Mouse (Mus musculus): Measurements from ENCODE around the gene Tgoln1.

The Tgoln1 gene

DNA sequence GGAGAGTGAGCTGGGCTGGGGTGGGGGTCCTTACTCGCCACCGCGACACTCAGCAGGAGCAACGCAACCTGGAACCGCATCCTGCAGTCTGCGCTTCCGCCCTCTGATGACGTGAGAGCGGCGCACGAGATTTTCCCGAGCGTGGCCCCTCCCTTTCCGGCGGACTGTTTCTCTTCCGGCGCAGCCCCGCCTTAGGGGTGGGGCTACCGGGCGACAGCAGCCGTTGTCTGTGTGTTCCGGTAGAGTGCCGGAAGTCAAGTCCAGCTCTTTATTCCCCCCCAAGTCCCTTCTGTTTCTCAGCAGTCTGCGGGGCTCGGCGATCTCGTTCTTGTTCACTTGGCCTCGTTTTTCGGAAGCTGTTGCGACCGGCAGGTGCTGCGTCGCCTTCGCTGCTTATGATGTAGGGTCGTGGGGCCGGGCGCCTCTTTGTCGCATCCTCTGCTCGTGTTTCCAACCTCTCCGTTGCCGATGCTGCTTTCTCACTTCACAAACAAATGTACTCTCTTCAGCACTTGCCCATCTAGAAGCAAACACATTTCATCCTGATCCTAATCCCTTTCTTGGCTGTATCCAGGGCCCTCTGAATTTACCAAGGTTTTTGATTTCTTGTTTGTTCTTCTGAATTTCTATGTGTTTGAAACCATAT lies at the start of gene Tgoln1:
Tgoln1 (minus strand) TSS at position 358 of the 646 bp plus-strand sequence.
- in situ Hi-C loops (cut with MboI, MseI): loop anchor here (10.0 kb wide), 1 partner anchor 1782 kb away; no protein-coding TSS in a partner anchor

- in situ Hi-C loops (cut with MboI, MseI): no loop called here
Observed at GRCm38 (mm10) chr6:72664290-72664689, 47.5 kb upstream of the Tgoln1 start.

GRCm38 (mm10) chr6:72663000-72663399 lies 46.2 kb upstream of the Tgoln1 start:
- in situ Hi-C loops (cut with MboI, MseI): no loop called here

DNA sequence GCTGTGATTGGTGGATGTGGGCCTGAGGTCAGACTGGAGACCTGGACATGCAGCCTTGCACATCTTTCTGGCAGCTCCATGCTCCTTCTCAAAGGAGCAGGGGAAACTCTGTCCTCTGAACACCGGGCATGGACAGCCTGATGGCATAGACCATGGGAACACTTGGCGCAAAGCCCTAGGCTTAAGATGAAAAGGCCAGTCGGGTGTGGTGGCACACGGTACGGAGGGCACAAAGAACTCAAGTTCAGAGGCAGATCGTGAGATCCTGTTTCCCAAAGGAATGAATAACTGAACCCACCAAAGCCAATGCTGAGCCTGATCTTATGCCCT lies 43.6 kb upstream of the Tgoln1 start:
- in situ Hi-C loops (cut with MboI, MseI): no loop called here

GRCm38 (mm10) chr6:72659717-72660390 lies 43.1 kb upstream of the Tgoln1 start:
- in situ Hi-C loops (cut with MboI, MseI): no loop called here

DNA sequence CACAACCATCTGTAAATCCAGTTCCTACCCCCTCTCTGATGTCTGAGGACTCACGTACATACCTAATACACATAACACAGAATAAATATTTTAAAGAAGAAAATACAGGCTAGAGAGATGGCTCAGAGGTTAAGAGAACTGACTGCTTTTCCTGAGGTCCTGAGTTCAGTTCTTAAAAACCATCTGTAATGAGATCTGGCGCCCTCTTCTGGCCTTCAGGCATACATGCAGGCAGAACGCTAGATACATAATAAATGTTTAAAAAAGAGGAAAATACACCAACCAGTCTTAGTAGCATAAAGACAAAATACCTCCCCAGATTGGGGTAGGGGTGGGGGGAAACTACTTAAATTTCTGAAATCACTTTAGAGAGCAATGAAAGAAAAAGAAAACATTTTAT lies 41.2 kb upstream of the Tgoln1 start:
- in situ Hi-C loops (cut with MboI, MseI): no loop called here

DNA sequence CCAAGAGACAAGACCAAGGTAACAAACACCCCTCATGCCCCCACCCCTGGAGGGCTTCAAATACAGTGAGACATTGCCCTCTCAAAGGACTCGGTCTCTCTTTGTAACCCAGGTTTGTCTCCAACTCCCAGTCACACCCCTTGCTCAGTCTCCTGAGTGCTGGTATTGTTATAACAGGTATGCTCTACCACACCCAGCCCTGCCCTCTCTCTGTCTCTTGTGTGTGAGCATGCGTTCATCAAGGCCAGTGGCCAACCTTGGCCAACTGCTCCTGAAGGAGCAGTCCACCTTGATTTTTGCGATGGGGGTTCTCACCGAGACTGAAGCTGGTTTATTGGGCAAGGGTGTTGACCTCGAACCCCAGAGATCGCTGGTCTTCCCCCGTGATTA lies 39.2 kb upstream of the Tgoln1 start:
- in situ Hi-C loops (cut with MboI, MseI): no loop called here

DNA sequence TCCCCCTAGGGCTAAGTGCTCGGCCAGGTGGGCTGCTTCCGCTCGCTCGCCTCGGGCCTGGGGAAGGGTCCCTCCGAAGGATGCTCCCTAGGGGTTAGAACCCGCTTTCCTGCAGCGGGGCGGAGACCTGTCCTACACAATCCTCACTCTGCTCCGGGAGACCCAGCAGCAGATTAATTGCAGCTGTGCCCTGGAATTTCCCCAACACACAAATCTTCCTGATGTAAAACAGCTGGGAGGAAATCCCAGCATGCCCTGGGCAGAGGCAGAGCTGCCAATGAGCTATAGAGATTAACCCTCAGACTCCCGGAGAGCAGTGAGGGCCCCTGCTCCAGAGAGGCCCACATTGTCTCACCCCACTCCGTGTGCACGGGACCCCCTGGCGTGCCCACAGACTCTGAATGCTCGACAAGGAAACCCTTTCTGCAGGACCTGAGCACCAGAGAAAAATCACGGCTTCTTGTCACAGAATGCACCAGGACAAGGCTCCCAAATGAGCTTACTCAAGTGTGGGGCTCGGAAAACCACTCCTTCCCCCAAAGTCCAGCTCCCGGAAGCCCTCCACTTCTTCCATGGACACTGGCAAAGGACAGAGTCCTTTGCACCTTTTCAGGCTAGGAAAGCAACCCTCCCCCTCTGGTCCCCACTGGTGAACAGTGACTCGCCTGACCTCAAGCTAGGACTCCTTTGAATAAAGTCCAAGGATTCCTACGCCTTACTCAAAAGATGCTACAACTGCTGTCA lies 38.7 kb upstream of the Tgoln1 start:
- in situ Hi-C loops (cut with MboI, MseI): no loop called here

GRCm38 (mm10) chr6:72654355-72654754 lies 37.6 kb upstream of the Tgoln1 start:
- in situ Hi-C loops (cut with MboI, MseI): no loop called here

GRCm38 (mm10) chr6:72653419-72653818 lies 36.6 kb upstream of the Tgoln1 start:
- in situ Hi-C loops (cut with MboI, MseI): no loop called here

- in situ Hi-C loops (cut with MboI, MseI): no loop called here
Observed at GRCm38 (mm10) chr6:72650338-72650851, 33.6 kb upstream of the Tgoln1 start.

DNA sequence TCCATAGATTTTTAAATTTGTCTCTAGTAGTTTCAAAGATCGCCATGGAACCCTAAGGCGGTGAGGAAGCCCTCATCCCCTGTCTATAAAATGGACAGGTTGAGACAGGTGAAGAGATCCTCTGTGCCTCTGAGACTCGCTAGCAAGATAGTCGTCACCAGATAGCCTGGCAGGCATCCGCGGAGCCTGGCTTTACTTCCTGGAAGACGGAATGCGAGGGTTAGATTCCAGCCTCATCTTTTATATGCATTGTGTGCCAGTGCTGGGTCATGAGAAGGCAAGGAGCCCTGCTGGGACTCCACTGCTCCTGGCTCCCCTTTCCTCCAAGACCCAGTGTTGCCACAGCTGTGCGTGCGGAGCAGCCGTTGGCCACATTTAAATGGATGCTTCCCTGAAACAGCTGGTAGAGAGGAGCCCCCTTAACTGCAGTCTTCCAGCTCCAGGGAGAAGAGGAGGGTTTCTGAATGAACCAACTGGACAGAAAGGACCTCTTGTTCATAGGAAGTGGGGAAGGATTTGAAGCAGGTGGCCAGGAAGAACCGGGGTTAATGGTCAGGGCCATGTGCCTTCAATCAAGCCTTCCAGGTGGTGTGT lies 31.3 kb upstream of the Tgoln1 start:
- in situ Hi-C loops (cut with MboI, MseI): no loop called here

- in situ Hi-C loops (cut with MboI, MseI): no loop called here
Observed at GRCm38 (mm10) chr6:72647383-72647820, 30.6 kb upstream of the Tgoln1 start.

DNA sequence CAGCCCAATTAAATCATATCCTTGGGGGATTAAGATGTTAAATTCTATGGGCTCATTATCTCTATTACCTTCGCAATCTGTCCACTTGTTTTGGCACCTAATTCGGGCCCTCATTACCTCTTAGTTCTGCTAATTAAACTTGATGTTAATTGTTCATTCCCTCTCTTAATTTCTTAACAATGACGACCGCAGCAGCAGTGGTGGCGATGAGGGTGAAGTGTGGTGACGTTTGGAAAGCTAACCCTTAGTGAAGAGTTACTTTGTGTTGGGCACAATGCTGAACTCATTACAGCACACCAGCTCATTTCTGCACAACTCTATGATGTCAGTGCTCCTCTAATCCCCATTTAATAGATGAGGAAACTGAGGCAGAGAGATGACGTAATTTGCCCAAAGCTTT lies 28.6 kb upstream of the Tgoln1 start:
- in situ Hi-C loops (cut with MboI, MseI): no loop called here

GRCm38 (mm10) chr6:72644576-72644975 lies 27.8 kb upstream of the Tgoln1 start:
- in situ Hi-C loops (cut with MboI, MseI): no loop called here

- in situ Hi-C loops (cut with MboI, MseI): no loop called here
Observed at GRCm38 (mm10) chr6:72641218-72641954, 24.6 kb upstream of the Tgoln1 start.

DNA sequence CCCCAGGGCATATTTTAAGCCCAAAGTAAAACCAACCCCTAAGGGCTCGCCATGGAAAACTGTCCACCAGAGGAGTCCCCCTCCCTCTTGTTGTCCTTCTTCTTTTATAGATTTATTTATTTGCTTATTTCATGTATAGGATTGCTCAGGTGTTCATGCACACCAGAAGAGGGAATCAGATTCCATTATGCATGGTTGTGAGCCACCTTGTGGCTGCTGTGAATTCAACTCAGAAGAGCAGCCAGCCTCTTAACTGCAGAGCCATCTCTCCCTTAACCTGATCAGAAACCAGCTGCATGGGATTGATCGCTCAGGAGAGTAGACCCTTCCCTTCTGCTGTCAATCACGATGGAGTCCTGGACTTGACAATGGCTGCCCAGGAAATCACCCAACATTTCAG lies 20.1 kb upstream of the Tgoln1 start:
- in situ Hi-C loops (cut with MboI, MseI): no loop called here

DNA sequence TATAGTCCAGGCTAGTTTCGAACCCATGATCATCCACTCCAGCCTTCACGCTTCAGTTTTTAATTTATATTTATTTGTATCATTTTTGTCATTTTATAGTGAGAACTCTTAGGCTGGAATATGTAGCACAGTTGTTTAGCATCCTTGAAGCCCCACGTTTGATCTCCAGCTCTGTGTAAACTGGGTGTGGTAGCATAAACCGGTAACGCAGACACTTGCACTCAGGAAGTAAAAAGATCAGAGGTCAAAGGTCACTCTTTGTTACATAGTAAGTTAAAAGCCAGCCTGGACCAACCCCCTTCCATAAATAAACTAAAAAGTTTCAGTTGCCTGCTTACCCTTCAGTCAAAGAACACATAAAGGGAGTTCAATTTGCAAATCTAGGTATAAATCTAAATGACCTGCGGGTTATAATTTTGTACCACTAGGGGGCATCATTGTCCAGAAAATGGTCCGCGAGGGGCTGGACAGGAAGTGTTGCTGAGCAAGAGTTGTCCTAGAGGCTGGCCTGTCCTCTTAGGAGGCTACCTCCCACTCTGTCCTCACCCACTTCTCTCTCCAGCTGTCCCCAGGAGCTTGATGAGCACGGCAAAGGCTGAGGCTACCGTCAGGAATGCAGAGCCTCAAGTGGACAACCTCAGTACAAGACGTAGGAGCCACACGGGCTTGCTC lies 19.1 kb upstream of the Tgoln1 start:
- in situ Hi-C loops (cut with MboI, MseI): no loop called here

GRCm38 (mm10) chr6:72634311-72634710 lies 17.5 kb upstream of the Tgoln1 start:
- in situ Hi-C loops (cut with MboI, MseI): no loop called here

- in situ Hi-C loops (cut with MboI, MseI): no loop called here
Observed at GRCm38 (mm10) chr6:72631700-72632099, 14.9 kb upstream of the Tgoln1 start.

- in situ Hi-C loops (cut with MboI, MseI): no loop called here
Observed at GRCm38 (mm10) chr6:72630961-72631360, 14.2 kb upstream of the Tgoln1 start.

All from T-helper 1 cell (primary cell).